Mouse (Mus musculus): ENCODE measurements around the gene Padi4. TPM values are rescaled to one million over a fixed set of nuclear protein-coding genes. Genes with fewer than 3 reads are reported as not detected.

Padi4 gene
- polyA plus RNA-seq, 1 experiment from 2014 or later, result 1.1 TPM

GRCm38 (mm10) chr4:140713480-140714365 is 60.3 kb downstream of the Padi4 start:
- no peak overlapping the region for H3K9ac ChIP-seq (replicated peaks; ENCODE audit: low read depth)
- no peak overlapping the region for H3K4me2 ChIP-seq (replicated peaks; ENCODE audit: low read depth, low read length)
- H3K36me3 ChIP-seq (ENCODE audit: insufficient read depth, low read length), result peaks cover 36% of the 10 kb centered on the region
- peak overlapping the region; percentile 59 for H3K27ac ChIP-seq (ENCODE audit: low read length)
- peak; percentile 97 for DNase-seq (ENCODE audit: low spot score)
- H3K9me3 ChIP-seq (ENCODE audit: low read length), result no peaks in the 10 kb centered on the region
- H3K4me1 ChIP-seq (ENCODE audit: insufficient read depth, low read depth, low read length), result peaks cover 5% of the 10 kb centered on the region; the same call in 1 of the 2 replicates
- H3K27me3 ChIP-seq (replicated peaks; ENCODE audit: insufficient read depth, low read length), result no peaks in the 10 kb centered on the region
- H3K4me3 ChIP-seq (ENCODE audit: low read depth, low read length), result no peak overlapping the region
- ATAC-seq, result peak; percentile 91
- WGBS, result 28% methylated on average over 29 of the region's 29 CpGs
- TF ChIP-seq CTCF (IDR thresholded peaks at IDR 0.05) (peak; percentile 98), EP300 (IDR thresholded peaks at IDR 0.05) (no peak)

- no peak for DNase-seq (ENCODE audit: low spot score)
- no peak overlapping the region for H3K4me3 ChIP-seq (ENCODE audit: low read depth, low read length)
- H3K4me1 ChIP-seq (ENCODE audit: insufficient read depth, low read depth, low read length), result peaks cover 10% of the 10 kb centered on the region; the same call in 1 of the 2 replicates
- 64% methylated on average over 5 of the region's 5 CpGs for WGBS
- H3K36me3 ChIP-seq (ENCODE audit: insufficient read depth, low read length), result peaks cover 28% of the 10 kb centered on the region; the same call in 1 of the 2 replicates
- no peak overlapping the region for H3K4me2 ChIP-seq (replicated peaks; ENCODE audit: low read depth, low read length)
- no peaks in the 10 kb centered on the region for H3K27me3 ChIP-seq (replicated peaks; ENCODE audit: insufficient read depth, low read length)
- H3K9ac ChIP-seq (replicated peaks; ENCODE audit: low read depth), result no peak overlapping the region
- H3K27ac ChIP-seq (ENCODE audit: low read length), result no peak overlapping the region
- ATAC-seq, result no peak
- no peak for TF ChIP-seq EP300 (IDR thresholded peaks at IDR 0.05)
- no peak for TF ChIP-seq CTCF (IDR thresholded peaks at IDR 0.05)
- H3K9me3 ChIP-seq (ENCODE audit: low read length), result no peaks in the 10 kb centered on the region
These were observed 62.7 kb downstream of the Padi4 start for GRCm38 (mm10) chr4:140711360-140711759.

GRCm38 (mm10) chr4:140710781-140711180 is 63.3 kb downstream of the Padi4 start:
- no peak for ATAC-seq
- 81% methylated on average over 10 of the region's 10 CpGs for WGBS
- DNase-seq (ENCODE audit: low spot score), result no peak
- Histone ChIP-seq H3K27me3 (replicated peaks; ENCODE audit: insufficient read depth, low read length) (no peaks in the 10 kb centered on the region), H3K4me2 (replicated peaks; ENCODE audit: low read depth, low read length) (no peak overlapping the region), H3K9me3 (ENCODE audit: low read length) (no peaks in the 10 kb centered on the region), H3K9ac (replicated peaks; ENCODE audit: low read depth) (no peak overlapping the region), H3K4me3 (ENCODE audit: low read depth, low read length) (no peak overlapping the region), H3K27ac (ENCODE audit: low read length) (no peak overlapping the region), H3K4me1 (ENCODE audit: insufficient read depth, low read depth, low read length) (peaks cover 10% of the 10 kb centered on the region; the same call in 1 of the 2 replicates), H3K36me3 (ENCODE audit: insufficient read depth, low read length) (peaks cover 23% of the 10 kb centered on the region; the same call in 1 of the 2 replicates)
- TF ChIP-seq EP300 (IDR thresholded peaks at IDR 0.05), result no peak
- TF ChIP-seq CTCF (IDR thresholded peaks at IDR 0.05), result no peak

GRCm38 (mm10) chr4:140709617-140710016 is 64.4 kb downstream of the Padi4 start:
- no peak overlapping the region for H3K9ac ChIP-seq (replicated peaks; ENCODE audit: low read depth)
- TF ChIP-seq EP300 (IDR thresholded peaks at IDR 0.05) (no peak), CTCF (IDR thresholded peaks at IDR 0.05) (0 out of 2 replicates have a peak, but pooled peaks have one; percentile 7)
- H3K27me3 ChIP-seq (replicated peaks; ENCODE audit: insufficient read depth, low read length), result no peaks in the 10 kb centered on the region
- ATAC-seq (no peak), DNase-seq (ENCODE audit: low spot score) (no peak)
- 0 out of 2 replicates have a peak, but pooled peaks cover 15% of the 10 kb centered on the region for H3K36me3 ChIP-seq (ENCODE audit: insufficient read depth, low read length)
- H3K4me3 ChIP-seq (ENCODE audit: low read depth, low read length), result no peak overlapping the region
- no peak overlapping the region for H3K27ac ChIP-seq (ENCODE audit: low read length)
- 81% methylated on average over 10 of the region's 10 CpGs for WGBS
- no peak overlapping the region for H3K4me2 ChIP-seq (replicated peaks; ENCODE audit: low read depth, low read length)
- no peaks in the 10 kb centered on the region for H3K9me3 ChIP-seq (ENCODE audit: low read length)
- peaks cover 10% of the 10 kb centered on the region; the same call in 1 of the 2 replicates for H3K4me1 ChIP-seq (ENCODE audit: insufficient read depth, low read depth, low read length)

- Histone ChIP-seq H3K36me3 (ENCODE audit: insufficient read depth, low read length) (0 out of 2 replicates have a peak, but pooled peaks cover 15% of the 10 kb centered on the region), H3K27ac (ENCODE audit: low read length) (no peak overlapping the region), H3K4me2 (replicated peaks; ENCODE audit: low read depth, low read length) (no peak overlapping the region), H3K4me1 (ENCODE audit: insufficient read depth, low read depth, low read length) (peaks cover 7% of the 10 kb centered on the region; the same call in 1 of the 2 replicates), H3K4me3 (ENCODE audit: low read depth, low read length) (no peak overlapping the region), H3K27me3 (replicated peaks; ENCODE audit: insufficient read depth, low read length) (no peaks in the 10 kb centered on the region), H3K9me3 (ENCODE audit: low read length) (no peaks in the 10 kb centered on the region), H3K9ac (replicated peaks; ENCODE audit: low read depth) (no peak overlapping the region)
- TF ChIP-seq CTCF (IDR thresholded peaks at IDR 0.05), result no peak
- TF ChIP-seq EP300 (IDR thresholded peaks at IDR 0.05), result no peak
- ATAC-seq (no peak), DNase-seq (ENCODE audit: low spot score) (no peak)
- 75% methylated on average over 7 of the region's 7 CpGs for WGBS
These were observed 64.9 kb downstream of the Padi4 start for GRCm38 (mm10) chr4:140709111-140709510.

GRCm38 (mm10) chr4:140708297-140708927 is 65.6 kb downstream of the Padi4 start:
- no peaks in the 10 kb centered on the region for H3K9me3 ChIP-seq (ENCODE audit: low read length)
- H3K4me1 ChIP-seq (ENCODE audit: insufficient read depth, low read depth, low read length), result peaks cover 7% of the 10 kb centered on the region; the same call in 1 of the 2 replicates
- no peak overlapping the region for H3K4me3 ChIP-seq (ENCODE audit: low read depth, low read length)
- DNase-seq (ENCODE audit: low spot score) (peak; percentile 70), ATAC-seq (peak; percentile 64)
- 0 out of 2 replicates have a peak, but pooled peaks cover 15% of the 10 kb centered on the region for H3K36me3 ChIP-seq (ENCODE audit: insufficient read depth, low read length)
- H3K9ac ChIP-seq (replicated peaks; ENCODE audit: low read depth), result no peak overlapping the region
- TF ChIP-seq EP300 (IDR thresholded peaks at IDR 0.05), result no peak
- 55% methylated on average over 18 of the region's 18 CpGs for WGBS
- no peak overlapping the region for H3K4me2 ChIP-seq (replicated peaks; ENCODE audit: low read depth, low read length)
- no peaks in the 10 kb centered on the region for H3K27me3 ChIP-seq (replicated peaks; ENCODE audit: insufficient read depth, low read length)
- no peak overlapping the region; the same call in 1 of the 2 replicates for H3K27ac ChIP-seq (ENCODE audit: low read length)
